In genomic region chr17:85319779-85320300, GRCm38 (mm10) we compare ENCODE assay signal across 16 mouse cellular contexts.
"Had no signal": no experiment of that assay in that cellular context is flagged by ENCODE, and none has a peak within 500 bp of the region (broad histone marks: within the 10 kb centered on the region; RNA-seq: fewer than 3 reads in every experiment).

No protein-coding gene starts in this region.

- H3K36me3 ChIP-seq: limb, embryonic 10.5 days; limb, embryonic 13.5 days; liver, embryonic 13.5 days; midbrain, embryonic 15.5 days had no signal

- H3K9me3 ChIP-seq: limb, embryonic 10.5 days; limb, embryonic 13.5 days; liver, embryonic 13.5 days; midbrain, embryonic 15.5 days had no signal

- H3K27ac ChIP-seq: layer of hippocampus, adult 2 months; limb, embryonic 10.5 days; limb, embryonic 13.5 days; liver, embryonic 13.5 days; macrophage; midbrain, embryonic 15.5 days had no signal

- DNase-seq: kidney, adult 18-20 months; kidney, adult 9 months; kidney, postnatal 25 days; layer of hippocampus, adult 9-11 months; liver; liver, embryonic 13.5 days; lung, embryonic 14.5 days; thymus, adult 18-20 months; thymus, postnatal 36 days had no signal

- ATAC-seq: lung, postnatal 0 days; midbrain, embryonic 15.5 days had no signal

- H3K4me3 ChIP-seq: layer of hippocampus, adult 2 months; limb, embryonic 10.5 days; limb, embryonic 13.5 days; liver, embryonic 13.5 days; midbrain, embryonic 15.5 days; myocyte had no signal

- H3K9ac ChIP-seq: limb, embryonic 13.5 days; liver, embryonic 13.5 days; lung, embryonic 14.5 days; midbrain, embryonic 15.5 days had no signal

- H3K27me3 ChIP-seq: limb, embryonic 13.5 days; liver, embryonic 13.5 days; midbrain, embryonic 15.5 days had no signal

- H3K4me2 ChIP-seq: limb, embryonic 13.5 days; liver, embryonic 13.5 days; lung, embryonic 14.5 days; midbrain, embryonic 15.5 days had no signal

- H3K4me1 ChIP-seq: limb, embryonic 13.5 days; liver, embryonic 13.5 days; midbrain, embryonic 15.5 days had no signal
